Mouse (Mus musculus) bone marrow, adult 2 months (tissue): Measurements from ENCODE around the gene Fam151a.
"Not testable (repeated sequence)": the region's sequence is repeated elsewhere in the genome, so short reads cannot be mapped to it uniquely, and the experiment has no call there.

ENCODE experiments used
- CTCF ChIP-seq: fragments of 200-500 bp; IDR thresholded peaks from 2 replicates; pipeline ENCODE4 v1.5.1; 2011; ENCODE audit warnings: low read length, control low read depth; ENCODE audit not compliant: control insufficient read depth, insufficient read depth
- POLR2A ChIP-seq: fragments of 200-500 bp; IDR thresholded peaks from 2 replicates; pipeline ENCODE4 v1.6.1; 2011; ENCODE audit warnings: low read depth, mild to moderate bottlenecking, control low read depth, low read length, borderline replicate concordance; ENCODE audit not compliant: control insufficient read depth

DNA sequence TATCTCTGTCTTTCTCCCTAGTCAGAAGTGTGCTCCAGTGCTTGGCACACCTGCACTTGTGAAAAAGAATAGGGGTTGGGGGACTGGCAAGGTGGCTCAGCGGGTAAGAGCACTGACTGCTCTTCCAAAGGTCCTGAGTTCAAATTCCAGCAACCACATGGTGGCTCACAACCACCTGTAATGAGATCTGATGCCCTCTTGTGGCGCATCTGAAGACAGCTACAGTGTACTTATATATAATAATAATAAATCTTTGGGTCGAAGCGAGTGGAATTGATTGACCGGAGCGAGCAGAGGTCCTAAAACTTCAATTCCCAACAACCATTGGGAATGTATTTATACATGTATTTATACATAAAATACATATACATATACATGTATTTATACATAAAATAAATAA, 42.1 kb downstream of the Fam151a start:
- not testable (repeated sequence) for TF ChIP-seq CTCF, POLR2A
